ENCODE assay signal across 13 mouse cellular contexts in the genomic region with DNA sequence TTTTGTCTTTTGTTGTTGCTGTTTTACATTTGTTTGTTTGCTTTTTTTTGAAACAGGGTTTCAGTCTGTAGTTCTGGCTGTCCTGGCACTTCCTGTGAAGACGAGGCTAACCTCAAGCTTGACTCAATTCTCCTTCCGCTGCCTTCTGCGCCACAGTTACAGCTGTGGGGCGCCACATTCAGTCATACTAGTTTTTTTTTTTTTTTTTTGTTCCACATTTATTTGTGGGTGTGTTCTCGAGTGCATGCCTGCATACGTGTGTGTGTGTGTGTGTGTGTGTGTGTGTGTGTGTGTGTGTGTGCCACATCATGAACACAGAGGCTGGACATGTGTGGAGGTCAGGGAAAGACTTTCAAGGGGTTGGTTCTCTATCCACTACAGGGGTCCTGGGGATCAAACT. TPM values are rescaled to one million over a fixed set of nuclear protein-coding genes. Genes with fewer than 3 reads are reported as not detected.
A peak's percentile ranks its signal among the peaks of the same experiment; 100 is the strongest.
DNase-seq lines count a peak whose midpoint lies in the region; ATAC-seq lines count a peak whose summit lies in the region.
"Had no signal": no experiment of that assay in that cellular context is flagged by ENCODE, and none has a peak within 500 bp of the region (broad histone marks: within the 10 kb centered on the region; RNA-seq: fewer than 3 reads in every experiment).

No protein-coding gene starts in this region.

- intact Hi-C loops in heart, postnatal 14 days (cut with DNase I) = no loop called here

- ATAC-seq in activated CD4-positive, CD25-positive, alpha-beta regulatory T cell, adult 4 months = peak; percentile 90
- peak; percentile 84 for ATAC-seq in megakaryocyte progenitor cell, adult 5-6 weeks (replicated peaks; ENCODE audit: poor library complexity)
- ATAC-seq: forebrain, embryonic 16.5 days; intestine, postnatal 0 days had no signal

- peak; percentile 26 for DNase-seq in lung, postnatal 36 days
- DNase-seq in lung, postnatal 4 days = no peak
- DNase-seq in thymus, postnatal 14 days = peak; percentile 74
- DNase-seq in retina, postnatal 1 day = no peak
- no peak for DNase-seq in heart, postnatal 14 days
- no peak for DNase-seq in kidney, adult 8-10 months
- DNase-seq: cerebellum, adult 9-10 months; gastrocnemius, postnatal 14 days; kidney, postnatal 4 days had no signal

RNA-seq across cellular contexts. Expression of a gene that starts 7.3 kb away (rescaled TPM):
- polyA plus RNA-seq in activated CD4-positive, CD25-positive, alpha-beta regulatory T cell, adult 4 months (2017; shearing (Covaris generic)) = 1 to 10 TPM in 1 of 2 experiments, under 1 TPM in 1; 0.29 to 1.1 TPM
- total RNA-seq in megakaryocyte progenitor cell, adult 5-6 weeks (2015) = 0.05 and 0.15 TPM in 2 replicates
- total RNA-seq in megakaryocyte progenitor cell, adult 5-6 weeks (2017) = 0.27 and 1.2 TPM in 2 replicates
- 1 to 10 TPM in 1 of 2 experiments, under 1 TPM in 1; 0.84 to 1.5 TPM for total RNA-seq in heart, postnatal 14 days (2021)

RNA-seq across cellular contexts. Expression of a gene that starts 29.7 kb away (rescaled TPM):
- polyA plus RNA-seq in activated CD4-positive, CD25-positive, alpha-beta regulatory T cell, adult 4 months (2017; shearing (Covaris generic)) = under 1 TPM; 0.92 to 0.98 TPM
- total RNA-seq in megakaryocyte progenitor cell, adult 5-6 weeks (2015) = 0.88 and 1.2 TPM in 2 replicates
- total RNA-seq in megakaryocyte progenitor cell, adult 5-6 weeks (2017) = 0.87 and 1.0 TPM in 2 replicates
- total RNA-seq in heart, postnatal 14 days (2021) = under 1 TPM; 0.66 to 0.67 TPM

Comparison
In these comparisons a context has a peak if more than half of its experiments do, and no peak if none do; other contexts are left out.
1. DNase-seq: peak in lung, postnatal 36 days (single experiment) and thymus, postnatal 14 days (single experiment); none in lung, postnatal 4 days (0 of 2), retina, postnatal 1 day (single experiment), heart, postnatal 14 days (0 of 2) and kidney, adult 8-10 months (0 of 2).